Mouse (Mus musculus): Measurements from ENCODE around the gene Ccnyl1. TPM values are rescaled to one million over a fixed set of nuclear protein-coding genes. Genes with fewer than 3 reads are reported as not detected.
A peak's percentile ranks its signal among the peaks of the same experiment; 100 is the strongest.
"Not testable (repeated sequence)": the region's sequence is repeated elsewhere in the genome, so short reads cannot be mapped to it uniquely, and the experiment has no call there.

Ccnyl1 gene
- polyA plus RNA-seq (2012; rRNA removed) (3.7 and 4.2 TPM in 2 replicates), polyA plus RNA-seq (2014; fragmentation: Nextera tagmentation; extraction: Ambion mirVana) (0.90 and 1.4 TPM in 2 replicates)

GRCm38 (mm10) chr1:64690213-64691013, at the start of gene Ccnyl1:
Ccnyl1 (plus strand) TSS chr1:64690455.
- peak; percentile 24; the same call in 1 of the 2 replicates for TF ChIP-seq CTCF (IDR thresholded peaks at IDR 0.05; ENCODE audit: low read depth)
- no peak for TF ChIP-seq EP300 (IDR thresholded peaks at IDR 0.05; ENCODE audit: low read depth)
- H3K27ac ChIP-seq, result peak within 1 kb of the TSS; percentile 73
- H3K9ac ChIP-seq (replicated peaks), result peak within 1 kb of the TSS; percentile 84
- no peaks in the 10 kb centered on the region for H3K27me3 ChIP-seq (ENCODE audit: control insufficient read depth, insufficient read depth, low read length)
- peaks cover 8 to 9% of the 10 kb centered on the region in 2 experiments; a peak in 3 of 4 replicates for H3K4me1 ChIP-seq (replicated peaks; ENCODE audit: control insufficient read depth in 2 of 2, insufficient read depth in 2 of 2, low read length in 1 of 2)
- H3K4me3 ChIP-seq (ENCODE audit: insufficient read depth in 1 of 2, low read depth in 2 of 2, low read length in 2 of 2), result peak within 1 kb of the TSS; percentile 80 to 85
- no peaks in the 10 kb centered on the region for H3K36me3 ChIP-seq (replicated peaks; ENCODE audit: control insufficient read depth, insufficient read depth, low read depth)
- no peaks in the 10 kb centered on the region for H3K9me3 ChIP-seq (ENCODE audit: control insufficient read depth, low read length)
- under 1% methylated on average over 70 of the region's 71 CpGs for WGBS (ENCODE audit: insufficient replicate concordance)
- peak; percentile 97 for ATAC-seq (ENCODE audit: insufficient read depth)
- DNase-seq (ENCODE audit: low read depth in 3 of 3, low spot score in 3 of 3), result peak; percentile 97 to 98 (median 98)
- H3K4me2 ChIP-seq (ENCODE audit: low read depth), result peak within 1 kb of the TSS; percentile 91

- Histone ChIP-seq H3K4me1 (replicated peaks; ENCODE audit: control insufficient read depth in 2 of 2, insufficient read depth in 2 of 2, low read length in 1 of 2) (peaks cover 11 to 17% of the 10 kb centered on the region in 2 experiments), H3K9me3 (ENCODE audit: control insufficient read depth, low read length) (no peaks in the 10 kb centered on the region), H3K27me3 (ENCODE audit: control insufficient read depth, insufficient read depth, low read length) (no peaks in the 10 kb centered on the region), H3K4me2 (ENCODE audit: low read depth) (no peak overlapping the region), H3K27ac (no peak overlapping the region), H3K4me3 (ENCODE audit: insufficient read depth in 1 of 2, low read depth in 2 of 2, low read length in 2 of 2) (no peak overlapping the region), H3K36me3 (replicated peaks; ENCODE audit: control insufficient read depth, insufficient read depth, low read depth) (no peaks in the 10 kb centered on the region), H3K9ac (replicated peaks) (no peak overlapping the region)
- ATAC-seq (ENCODE audit: insufficient read depth) (no peak), DNase-seq (ENCODE audit: low read depth in 3 of 3, low spot score in 3 of 3) (no peak)
- WGBS (ENCODE audit: insufficient replicate concordance), result 78% methylated on average over 6 of the region's 6 CpGs
- TF ChIP-seq CTCF (IDR thresholded peaks at IDR 0.05; ENCODE audit: low read depth) (no peak), EP300 (IDR thresholded peaks at IDR 0.05; ENCODE audit: low read depth) (no peak)
These were observed 49.2 kb upstream of the Ccnyl1 start for GRCm38 (mm10) chr1:64641069-64641468.

GRCm38 (mm10) chr1:64642541-64642940, 47.7 kb upstream of the Ccnyl1 start:
- not testable (repeated sequence) for DNase-seq (ENCODE audit: low read depth in 3 of 3, low spot score in 3 of 3); H3K9me3 ChIP-seq (ENCODE audit: control insufficient read depth, low read length); H3K27ac ChIP-seq; H3K27me3 ChIP-seq (ENCODE audit: control insufficient read depth, insufficient read depth, low read length); H3K36me3 ChIP-seq (replicated peaks; ENCODE audit: control insufficient read depth, insufficient read depth, low read depth); H3K4me3 ChIP-seq (ENCODE audit: insufficient read depth in 1 of 2, low read depth in 2 of 2, low read length in 2 of 2); ATAC-seq (ENCODE audit: insufficient read depth); H3K4me2 ChIP-seq (ENCODE audit: low read depth); H3K9ac ChIP-seq (replicated peaks)
- 81% methylated on average over 8 of the region's 8 CpGs for WGBS (ENCODE audit: insufficient replicate concordance)
- H3K4me1 ChIP-seq (replicated peaks; ENCODE audit: control insufficient read depth in 2 of 2, insufficient read depth in 2 of 2, low read length in 1 of 2), result peaks cover 11 to 17% of the 10 kb centered on the region in 2 experiments

DNA sequence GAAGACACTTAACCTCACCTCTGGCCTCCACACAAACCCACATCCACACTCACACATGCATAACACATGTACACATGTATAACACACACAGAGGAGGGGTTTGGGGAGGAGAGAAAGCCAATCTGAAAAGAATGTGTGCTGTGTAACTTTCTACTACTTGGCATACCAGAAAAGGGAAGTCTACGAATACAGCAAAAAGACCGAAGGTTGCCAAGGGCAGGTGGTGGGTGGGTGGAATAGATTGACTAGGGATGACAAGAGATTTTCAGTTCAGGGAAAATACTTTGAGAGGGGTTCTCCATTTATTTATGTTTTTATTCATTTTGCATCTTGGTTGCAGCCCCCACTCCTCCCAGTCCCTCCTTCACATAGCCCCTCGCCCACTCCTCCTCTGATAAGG, 45.7 kb upstream of the Ccnyl1 start:
- TF ChIP-seq EP300 (IDR thresholded peaks at IDR 0.05; ENCODE audit: low read depth) (no peak), CTCF (IDR thresholded peaks at IDR 0.05; ENCODE audit: low read depth) (no peak)
- no peak overlapping the region for H3K4me2 ChIP-seq (ENCODE audit: low read depth)
- no peak overlapping the region for H3K9ac ChIP-seq (replicated peaks)
- H3K27ac ChIP-seq, result no peak overlapping the region
- H3K36me3 ChIP-seq (replicated peaks; ENCODE audit: control insufficient read depth, insufficient read depth, low read depth), result no peaks in the 10 kb centered on the region
- ATAC-seq (ENCODE audit: insufficient read depth) (no peak), DNase-seq (ENCODE audit: low read depth in 3 of 3, low spot score in 3 of 3) (no peak)
- whole genome bisulfite sequencing (ENCODE audit: insufficient replicate concordance), result 65% methylated on average over 3 of the region's 3 CpGs
- H3K4me3 ChIP-seq (ENCODE audit: insufficient read depth in 1 of 2, low read depth in 2 of 2, low read length in 2 of 2), result no peak overlapping the region
- peaks cover 0 to 4% of the 10 kb centered on the region in 2 experiments; a peak in 2 of 4 replicates for H3K4me1 ChIP-seq (replicated peaks; ENCODE audit: control insufficient read depth in 2 of 2, insufficient read depth in 2 of 2, low read length in 1 of 2)
- H3K27me3 ChIP-seq (ENCODE audit: control insufficient read depth, insufficient read depth, low read length), result no peaks in the 10 kb centered on the region
- no peaks in the 10 kb centered on the region for H3K9me3 ChIP-seq (ENCODE audit: control insufficient read depth, low read length)

- Histone ChIP-seq H3K4me1 (replicated peaks; ENCODE audit: control insufficient read depth in 2 of 2, insufficient read depth in 2 of 2, low read length in 1 of 2) (no peaks in the 10 kb centered on the region), H3K36me3 (replicated peaks; ENCODE audit: control insufficient read depth, insufficient read depth, low read depth) (no peaks in the 10 kb centered on the region), H3K4me2 (ENCODE audit: low read depth) (no peak overlapping the region), H3K9ac (replicated peaks) (no peak overlapping the region), H3K9me3 (ENCODE audit: control insufficient read depth, low read length) (no peaks in the 10 kb centered on the region), H3K27ac (no peak overlapping the region), H3K27me3 (ENCODE audit: control insufficient read depth, insufficient read depth, low read length) (no peaks in the 10 kb centered on the region), H3K4me3 (ENCODE audit: insufficient read depth in 1 of 2, low read depth in 2 of 2, low read length in 2 of 2) (no peak overlapping the region)
- TF ChIP-seq CTCF (IDR thresholded peaks at IDR 0.05; ENCODE audit: low read depth), result no peak
- TF ChIP-seq EP300 (IDR thresholded peaks at IDR 0.05; ENCODE audit: low read depth), result no peak
- 59% methylated on average over 11 of the region's 11 CpGs for WGBS (ENCODE audit: insufficient replicate concordance)
- no peak for ATAC-seq (ENCODE audit: insufficient read depth)
- DNase-seq (ENCODE audit: low read depth in 3 of 3, low spot score in 3 of 3), result no peak
These were observed 40.7 kb upstream of the Ccnyl1 start for GRCm38 (mm10) chr1:64649362-64650124.

All from liver, embryonic 14.5 days (tissue).